Mouse (Mus musculus) C2C12 (cell line): ENCODE results near the gene Smg8.

ENCODE experiments used
- CEBPB ChIP-seq: IDR thresholded peaks from one replicate; pipeline ENCODE4 v1.6.1; 2011; ENCODE audit warnings: low read depth, mild to moderate bottlenecking, control low read depth, moderate library complexity
- CTCF ChIP-seq: IDR thresholded peaks from one replicate; pipeline ENCODE4 v1.5.1; 2011; ENCODE audit not compliant: control insufficient read depth, insufficient read depth, insufficient read length
- FOSL1 ChIP-seq: IDR thresholded peaks from one replicate; pipeline ENCODE4 v1.8.0; 2011; ENCODE audit warnings: mild to moderate bottlenecking, low read length; ENCODE audit not compliant: poor library complexity, insufficient read depth, severe bottlenecking
- MAX ChIP-seq: IDR thresholded peaks from one replicate; pipeline ENCODE4 v1.6.1; 2011; ENCODE audit warnings: mild to moderate bottlenecking, control low read depth
- MYOD1 ChIP-seq: IDR thresholded peaks from one replicate; pipeline ENCODE4 v1.6.1; 2011; ENCODE audit warnings: low read depth; ENCODE audit not compliant: control insufficient read depth, insufficient read length
- MYOG ChIP-seq: IDR thresholded peaks from one replicate; pipeline ENCODE4 v1.6.1; 2011; ENCODE audit not compliant: control insufficient read depth, insufficient read length; ENCODE audit errors: extremely low read depth
- USF1 ChIP-seq: IDR thresholded peaks from one replicate; pipeline ENCODE4 v1.6.1; 2011; ENCODE audit warnings: low read depth, mild to moderate bottlenecking, control low read depth, moderate library complexity

- TF ChIP-seq CTCF (no peak), USF1 (no peak), MAX (no peak), MYOD1 (no peak), CEBPB (no peak), FOSL1 (no peak), MYOG (no peak)
Measured at GRCm38 (mm10) chr11:87109519-87110171, 23.1 kb upstream of the Smg8 start.
